Mouse (Mus musculus): Measurements from ENCODE around the gene Atp5l. TPM values are rescaled to one million over a fixed set of nuclear protein-coding genes. Genes with fewer than 3 reads are reported as not detected.

The Atp5l gene
- total and polyA plus RNA-seq, 3 experiments = 1,092 to 1,698 (median 1,478) TPM

- Histone ChIP-seq H3K9ac (ENCODE audit: low read depth, low read length) (no peak overlapping the region), H3K27ac (peak overlapping the region; percentile 99), H3K4me3 (peak overlapping the region; percentile 87), H3K79me2 (replicated peaks; ENCODE audit: control insufficient read depth, insufficient read depth, low read length) (peaks cover 6% of the 10 kb centered on the region), H3K27me3 (ENCODE audit: control insufficient read depth, insufficient read depth, low read length) (no peaks in the 10 kb centered on the region), H3K36me3 (ENCODE audit: control insufficient read depth, insufficient read depth, low read length) (peaks cover 12% of the 10 kb centered on the region), H3K4me1 (ENCODE audit: control insufficient read depth, insufficient read depth, low read length) (peaks cover 1% of the 10 kb centered on the region; the same call in 1 of the 2 replicates)
- TF ChIP-seq POLR2A (IDR thresholded peaks at IDR 0.05; ENCODE audit: insufficient read depth, low read depth, low read length) (no peak), CTCF (IDR thresholded peaks at IDR 0.05) (peak; percentile 17; the same call in 1 of the 2 replicates), EP300 (IDR thresholded peaks at IDR 0.05; ENCODE audit: insufficient read depth, low read depth, low read length) (no peak)
- WGBS = 75% methylated on average over 2 of the region's 2 CpGs
- DNase-seq = no peak
- intact Hi-C loops (cut with DNase I) = loop anchor here (2.0 kb wide), 3 partner anchors 41 to 149 kb away; partner anchors contain the start of genes Kmt2a and Ube4a
Observed at GRCm38 (mm10) chr9:44921543-44921942, 1.0 kb upstream of the Atp5l start.

DNA sequence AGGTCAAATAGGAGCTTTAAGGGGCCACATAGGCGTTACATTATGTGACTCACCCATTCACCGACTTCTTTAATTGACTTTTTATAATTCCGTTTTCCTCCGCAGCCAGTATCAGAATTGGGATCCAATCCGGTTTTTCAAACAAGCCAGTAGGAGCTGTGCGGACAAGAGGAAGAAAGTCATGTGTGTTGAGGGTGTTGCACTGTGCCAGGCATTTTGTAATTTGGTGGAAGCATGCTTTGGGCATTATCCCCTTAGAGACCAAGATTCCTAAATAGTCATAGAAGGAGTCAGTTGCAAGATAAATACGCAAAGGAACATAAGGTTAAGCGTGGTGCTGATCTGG is 554 bp upstream of the Atp5l start:
- no peaks in the 10 kb centered on the region for H3K27me3 ChIP-seq (ENCODE audit: control insufficient read depth, insufficient read depth, low read length)
- H3K36me3 ChIP-seq (ENCODE audit: control insufficient read depth, insufficient read depth, low read length) = peaks cover 12% of the 10 kb centered on the region
- peak overlapping the region; percentile 99 for H3K27ac ChIP-seq
- H3K4me3 ChIP-seq = peak overlapping the region; percentile 87
- DNase-seq = no peak
- intact Hi-C loops (cut with DNase I) = loop anchor here (2.0 kb wide), 3 partner anchors 40 to 148 kb away; partner anchors contain the start of genes Kmt2a and Ube4a
- under 1% methylated on average over 8 of the region's 8 CpGs for WGBS
- H3K9ac ChIP-seq (ENCODE audit: low read depth, low read length) = peak overlapping the region; percentile 75
- no peak for TF ChIP-seq POLR2A (IDR thresholded peaks at IDR 0.05; ENCODE audit: insufficient read depth, low read depth, low read length)
- no peak for TF ChIP-seq CTCF (IDR thresholded peaks at IDR 0.05)
- TF ChIP-seq EP300 (IDR thresholded peaks at IDR 0.05; ENCODE audit: insufficient read depth, low read depth, low read length) = no peak
- H3K4me1 ChIP-seq (ENCODE audit: control insufficient read depth, insufficient read depth, low read length) = peaks cover 1% of the 10 kb centered on the region; the same call in 1 of the 2 replicates
- H3K79me2 ChIP-seq (replicated peaks; ENCODE audit: control insufficient read depth, insufficient read depth, low read length) = peaks cover 6% of the 10 kb centered on the region

DNA sequence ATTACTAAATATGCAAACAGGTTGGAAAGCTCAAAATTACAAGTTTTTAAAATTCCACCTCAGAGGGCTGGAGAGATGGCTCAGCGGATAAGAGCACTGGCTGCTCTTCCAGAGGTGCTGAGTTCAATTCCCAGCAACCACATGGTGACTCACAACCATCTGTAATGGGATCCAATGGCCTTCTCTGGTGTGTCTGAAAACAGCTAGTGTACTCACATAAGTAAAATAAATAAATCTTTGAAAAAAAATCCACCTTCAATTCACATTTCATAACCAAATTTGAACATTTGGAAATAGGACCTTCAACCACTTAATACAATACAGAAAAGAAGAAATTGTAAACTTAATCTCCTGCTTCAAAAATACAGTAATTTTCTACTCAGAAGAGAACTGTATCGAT is 936 bp downstream of the Atp5l start:
- no peak for TF ChIP-seq EP300 (IDR thresholded peaks at IDR 0.05; ENCODE audit: insufficient read depth, low read depth, low read length)
- TF ChIP-seq POLR2A (IDR thresholded peaks at IDR 0.05; ENCODE audit: insufficient read depth, low read depth, low read length) = no peak
- no peak for TF ChIP-seq CTCF (IDR thresholded peaks at IDR 0.05)
- peaks cover 24% of the 10 kb centered on the region for H3K36me3 ChIP-seq (ENCODE audit: control insufficient read depth, insufficient read depth, low read length)
- intact Hi-C loops (cut with DNase I) = loop anchor here (2.0 kb wide), 3 partner anchors 39 to 147 kb away; partner anchors contain the start of genes Kmt2a and Ube4a
- H3K4me3 ChIP-seq = peak overlapping the region; percentile 87
- H3K4me1 ChIP-seq (ENCODE audit: control insufficient read depth, insufficient read depth, low read length) = peaks cover 3% of the 10 kb centered on the region
- H3K9ac ChIP-seq (ENCODE audit: low read depth, low read length) = no peak overlapping the region; the same call in 1 of the 2 replicates
- DNase-seq = no peak
- H3K27me3 ChIP-seq (ENCODE audit: control insufficient read depth, insufficient read depth, low read length) = no peaks in the 10 kb centered on the region
- H3K27ac ChIP-seq = peak overlapping the region; percentile 99
- H3K79me2 ChIP-seq (replicated peaks; ENCODE audit: control insufficient read depth, insufficient read depth, low read length) = peaks cover 6% of the 10 kb centered on the region
- WGBS = 25% methylated on average over 2 of the region's 2 CpGs

DNA sequence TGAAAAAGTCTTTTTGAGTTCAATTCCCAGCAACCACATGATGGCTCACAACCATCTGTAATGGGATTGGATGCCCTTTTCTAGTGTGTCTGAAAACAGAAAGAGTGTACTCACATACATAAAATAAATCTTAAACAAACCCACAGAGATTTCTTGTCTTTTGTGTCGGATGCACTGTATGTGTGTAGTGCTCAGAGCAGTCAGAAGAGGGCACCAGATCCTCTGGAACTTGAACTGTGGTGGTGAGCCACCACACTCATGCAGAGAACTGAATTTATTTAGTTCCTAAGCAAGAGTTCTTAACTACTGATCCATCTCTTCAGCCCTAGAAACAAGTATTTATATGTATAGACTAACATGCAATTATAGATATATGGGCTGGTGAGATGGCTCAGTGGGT is 4.3 kb downstream of the Atp5l start:
- H3K27ac ChIP-seq = no peak overlapping the region
- 31% methylated on average over 1 of the region's 1 CpGs for WGBS
- TF ChIP-seq EP300 (IDR thresholded peaks at IDR 0.05; ENCODE audit: insufficient read depth, low read depth, low read length) (no peak), CTCF (IDR thresholded peaks at IDR 0.05) (peak; percentile 82)
- peaks cover 3% of the 10 kb centered on the region for H3K4me1 ChIP-seq (ENCODE audit: control insufficient read depth, insufficient read depth, low read length)
- H3K36me3 ChIP-seq (ENCODE audit: control insufficient read depth, insufficient read depth, low read length) = peaks cover 36% of the 10 kb centered on the region
- peaks cover 6% of the 10 kb centered on the region for H3K79me2 ChIP-seq (replicated peaks; ENCODE audit: control insufficient read depth, insufficient read depth, low read length)
- DNase-seq = peak; percentile 20 to 37
- intact Hi-C loops (cut with DNase I) = loop anchor here (2.0 kb wide), 1 partner anchor 79 kb away; no protein-coding TSS in a partner anchor
- H3K4me3 ChIP-seq = no peak overlapping the region
- no peaks in the 10 kb centered on the region for H3K27me3 ChIP-seq (ENCODE audit: control insufficient read depth, insufficient read depth, low read length)
- H3K9ac ChIP-seq (ENCODE audit: low read depth, low read length) = no peak overlapping the region

DNA sequence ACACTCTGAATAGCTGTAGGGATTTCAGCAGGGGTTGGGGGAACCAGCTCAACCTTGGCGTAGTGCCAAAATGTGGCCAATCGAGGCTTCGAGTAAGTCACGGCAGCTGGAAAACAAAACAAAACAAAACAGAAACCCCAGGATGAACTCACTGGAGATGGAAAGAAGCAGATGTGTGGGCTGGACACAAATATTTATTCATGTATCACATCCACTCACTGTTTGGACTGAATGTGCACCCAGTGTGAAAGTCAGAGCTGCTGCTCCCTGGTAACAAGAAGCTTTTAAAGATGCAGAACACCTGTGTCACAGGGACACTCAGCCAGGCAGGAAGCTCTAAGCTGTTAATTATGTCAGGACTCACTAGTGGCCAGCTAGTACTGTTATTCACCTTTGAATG is 5.8 kb downstream of the Atp5l start:
- 19% methylated on average over 4 of the region's 4 CpGs for WGBS
- H3K27ac ChIP-seq = no peak overlapping the region
- H3K9ac ChIP-seq (ENCODE audit: low read depth, low read length) = no peak overlapping the region
- peaks cover 1% of the 10 kb centered on the region; the same call in 1 of the 2 replicates for H3K79me2 ChIP-seq (replicated peaks; ENCODE audit: control insufficient read depth, insufficient read depth, low read length)
- H3K36me3 ChIP-seq (ENCODE audit: control insufficient read depth, insufficient read depth, low read length) = peaks cover 44% of the 10 kb centered on the region
- intact Hi-C loops (cut with DNase I) = no loop called here
- no peak for DNase-seq
- H3K4me3 ChIP-seq = no peak overlapping the region
- no peaks in the 10 kb centered on the region for H3K27me3 ChIP-seq (ENCODE audit: control insufficient read depth, insufficient read depth, low read length)
- TF ChIP-seq EP300 (IDR thresholded peaks at IDR 0.05; ENCODE audit: insufficient read depth, low read depth, low read length) = no peak
- no peak for TF ChIP-seq CTCF (IDR thresholded peaks at IDR 0.05)
- no peak for TF ChIP-seq POLR2A (IDR thresholded peaks at IDR 0.05; ENCODE audit: insufficient read depth, low read depth, low read length)
- peaks cover 3% of the 10 kb centered on the region for H3K4me1 ChIP-seq (ENCODE audit: control insufficient read depth, insufficient read depth, low read length)

GRCm38 (mm10) chr9:44911365-44911764 is 9.2 kb downstream of the Atp5l start:
- Histone ChIP-seq H3K9ac (ENCODE audit: low read depth, low read length) (no peak overlapping the region), H3K36me3 (ENCODE audit: control insufficient read depth, insufficient read depth, low read length) (peaks cover 32% of the 10 kb centered on the region), H3K4me1 (ENCODE audit: control insufficient read depth, insufficient read depth, low read length) (peaks cover 2% of the 10 kb centered on the region; the same call in 1 of the 2 replicates), H3K4me3 (no peak overlapping the region), H3K27me3 (ENCODE audit: control insufficient read depth, insufficient read depth, low read length) (no peaks in the 10 kb centered on the region), H3K27ac (no peak overlapping the region), H3K79me2 (replicated peaks; ENCODE audit: control insufficient read depth, insufficient read depth, low read length) (no peaks in the 10 kb centered on the region; the same call in 1 of the 2 replicates)
- WGBS = 72% methylated on average over 4 of the region's 4 CpGs
- no peak for DNase-seq
- intact Hi-C loops (cut with DNase I) = no loop called here
- no peak for TF ChIP-seq CTCF (IDR thresholded peaks at IDR 0.05)
- no peak for TF ChIP-seq EP300 (IDR thresholded peaks at IDR 0.05; ENCODE audit: insufficient read depth, low read depth, low read length)
- no peak for TF ChIP-seq POLR2A (IDR thresholded peaks at IDR 0.05; ENCODE audit: insufficient read depth, low read depth, low read length)

All from heart, adult 2 months (tissue).